In the genomic region with DNA sequence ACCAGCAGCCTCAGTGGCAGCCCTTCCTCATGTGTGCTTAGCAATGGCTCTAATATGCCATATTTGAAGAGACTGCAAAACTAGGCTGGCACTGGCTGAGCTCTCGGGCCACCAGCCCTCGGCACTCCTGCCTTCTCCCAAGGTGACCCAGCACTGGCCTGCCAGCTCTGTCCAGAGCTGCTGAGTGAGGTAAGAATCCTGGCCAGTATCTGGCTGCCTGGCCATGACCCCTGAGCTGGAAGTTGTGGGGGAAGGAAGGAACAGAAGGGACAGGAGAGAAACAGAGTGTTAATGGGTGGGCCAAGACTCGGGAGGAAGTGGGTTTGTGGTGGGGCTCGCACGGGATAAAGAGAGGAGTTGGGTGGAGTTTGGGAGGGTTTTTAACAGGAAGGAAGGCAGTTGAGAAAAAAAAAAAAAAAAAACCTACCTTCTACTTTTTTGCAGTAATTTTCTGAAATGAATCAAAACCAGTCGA, we compare ENCODE assay signal across 8 mouse cellular contexts. TPM values are rescaled to one million over a fixed set of nuclear protein-coding genes. Genes with fewer than 3 reads are reported as not detected.
DNase-seq lines count a peak whose midpoint lies in the region; ATAC-seq and TF ChIP-seq lines count a peak whose summit lies in the region.

No protein-coding gene starts in this region.

- TF ChIP-seq EP300 in heart, adult 2 months (IDR thresholded peaks at IDR 0.05; ENCODE audit: insufficient read depth, low read depth, low read length) = peak; percentile 60; the same call in 1 of the 2 replicates

- no peak overlapping the region for H3K4me3 ChIP-seq in layer of hippocampus, adult 2 months
- no peak overlapping the region for H3K4me3 ChIP-seq in heart, adult 2 months

- 0 out of 2 replicates have a peak, but pooled peaks have one; percentile 32 for TF ChIP-seq POLR2A in heart, adult 2 months (IDR thresholded peaks at IDR 0.05; ENCODE audit: insufficient read depth, low read depth, low read length)

- no peaks in the 10 kb centered on the region for H3K36me3 ChIP-seq in heart, adult 2 months (ENCODE audit: control insufficient read depth, insufficient read depth, low read length)

- intact Hi-C loops in heart, adult 2 months (cut with DNase I) = no loop called here

- DNase-seq in layer of hippocampus, adult 2 months (ENCODE audit: low spot score in 2 of 2) = no peak
- DNase-seq in layer of hippocampus, adult 18-20 months (ENCODE audit: low spot score in 2 of 2) = no peak
- DNase-seq in heart, adult 2 months = peak; percentile 59 to 82
- peak; percentile 62 to 90 for DNase-seq in kidney, postnatal 25 days
- DNase-seq in embryo, embryonic 11 days = no peak
- no peak for DNase-seq in retina, embryonic 14.5 days (ENCODE audit: low spot score)
- no peak for DNase-seq in neural tube, embryonic 10.5 days (ENCODE audit: extremely low spot score, low spot score)

- 22% methylated on average over 6 of the region's 6 CpGs for WGBS in heart, adult 2 months

- ATAC-seq in megakaryocyte-erythroid progenitor cell, adult 5-6 weeks (replicated peaks; ENCODE audit: low FRiP score, low TSS enrichment, poor library complexity, severe bottlenecking) = peak; percentile 12; the same call in 1 of the 2 replicates

- H3K9ac ChIP-seq in heart, adult 2 months (ENCODE audit: low read depth, low read length) = 0 out of 2 replicates have a peak overlapping the region, but pooled peaks have one; percentile 12

- no peaks in the 10 kb centered on the region for H3K27me3 ChIP-seq in heart, adult 2 months (ENCODE audit: control insufficient read depth, insufficient read depth, low read length)

- H3K4me1 ChIP-seq in heart, adult 2 months (ENCODE audit: control insufficient read depth, insufficient read depth, low read length) = peaks cover 11% of the 10 kb centered on the region

- H3K27ac ChIP-seq in layer of hippocampus, adult 2 months = peak overlapping the region; percentile 52; the same call in 1 of the 2 replicates
- H3K27ac ChIP-seq in heart, adult 2 months = peak overlapping the region; percentile 94

- no peaks in the 10 kb centered on the region for H3K79me2 ChIP-seq in heart, adult 2 months (replicated peaks; ENCODE audit: control insufficient read depth, insufficient read depth, low read length)

- no peak for TF ChIP-seq CTCF in layer of hippocampus, adult 2 months (conservative IDR thresholded peaks at IDR 0.05)
- TF ChIP-seq CTCF in heart, adult 2 months (IDR thresholded peaks at IDR 0.05) = no peak

RNA-seq across cellular contexts. Expression of a gene that starts 17.9 kb away (rescaled TPM):
- total RNA-seq in layer of hippocampus, adult 2 months (2021) = 10 to 100 TPM; 68.6 to 73.2 TPM
- total RNA-seq in layer of hippocampus, adult 18-20 months (2021) = 10 to 100 TPM; 74.6 to 79.3 TPM
- total RNA-seq in heart, adult 2 months (2021) = 100 to 1,000 TPM; 105 to 110 TPM
- 53.7 and 79.2 TPM in 2 replicates for polyA plus RNA-seq in heart, adult 2 months (2012; rRNA removed)
- 55.0 and 74.1 TPM in 2 replicates for total RNA-seq in megakaryocyte-erythroid progenitor cell, adult 5-6 weeks (2014; fragmentation: Nextera tagmentation)
- total RNA-seq in megakaryocyte-erythroid progenitor cell, adult 5-6 weeks (2017) = 61.8 and 97.2 TPM in 2 replicates

Comparison
In these comparisons a context has a peak if more than half of its experiments do, and no peak if none do; other contexts are left out.
1. DNase-seq: peak in heart, adult 2 months (2 of 2) and kidney, postnatal 25 days (2 of 2); none in layer of hippocampus, adult 2 months (0 of 2), layer of hippocampus, adult 18-20 months (0 of 2), embryo, embryonic 11 days (single experiment), retina, embryonic 14.5 days (single experiment) and neural tube, embryonic 10.5 days (single experiment).